Mouse (Mus musculus) heart, postnatal 0 days (tissue): ENCODE results near the gene H2-Ob.

Experiments used
- CTCF ChIP-seq: IDR thresholded peaks from 2 replicates; pipeline ENCODE4 v1.5.1; 2016; ENCODE audit warnings: antibody characterized with exemption, control low read depth, low read depth
- EP300 ChIP-seq: IDR thresholded peaks from 2 replicates; pipeline ENCODE4 v1.6.1; 2016; ENCODE audit warnings: antibody characterized with exemption, low read depth

GRCm38 (mm10) chr17:34244656-34245055, 6.0 kb downstream of the H2-Ob start:
- TF ChIP-seq CTCF = no peak
- TF ChIP-seq EP300 = no peak
